Mouse (Mus musculus): ENCODE measurements around the gene Eml4. TPM values are rescaled to one million over a fixed set of nuclear protein-coding genes. Genes with fewer than 3 reads are reported as not detected.

Eml4 gene
- total and polyA plus RNA-seq, 3 experiments: 25.6 to 42.4 TPM; not detected in 1

GRCm38 (mm10) chr17:83382752-83383151 is 32.0 kb downstream of the Eml4 start:
- H3K36me3 ChIP-seq (ENCODE audit: control insufficient read depth in 1 of 2, insufficient read depth in 2 of 2, low read length in 2 of 2): peaks cover 3 to 5% of the 10 kb centered on the region in 2 experiments; a peak in 2 of 4 replicates
- peaks cover 2 to 5% of the 10 kb centered on the region in 2 experiments; a peak in 2 of 4 replicates for H3K4me1 ChIP-seq (ENCODE audit: control insufficient read depth in 1 of 2, insufficient read depth in 2 of 2, low read length in 2 of 2)
- TF ChIP-seq ZC3H11A (IDR thresholded peaks at IDR 0.05; ENCODE audit: low read depth, low read length) (no peak), ETS1 (IDR thresholded peaks at IDR 0.05; ENCODE audit: low read depth, low read length) (no peak), MYC (IDR thresholded peaks at IDR 0.05; ENCODE audit: low read depth, low read length) (no peak), MAZ (IDR thresholded peaks at IDR 0.05; ENCODE audit: low read depth, low read length) (no peak), MYB (IDR thresholded peaks at IDR 0.05; ENCODE audit: low read depth, low read length) (no peak), HCFC1 (IDR thresholded peaks at IDR 0.05; ENCODE audit: low read depth, low read length) (no peak), POLR2AphosphoS2 (IDR thresholded peaks at IDR 0.05; ENCODE audit: low read length) (no peak), CTCF (IDR thresholded peaks at IDR 0.05 in 2 of 3, conservative IDR thresholded peaks at IDR 0.05 in 1 of 3; ENCODE audit: control insufficient read depth in 1 of 3, insufficient read depth in 1 of 3, low read depth in 2 of 3, low read length in 3 of 3, poor library complexity in 1 of 3, severe bottlenecking in 1 of 3) (no peak)

GRCm38 (mm10) chr17:83384981-83385380 is 34.2 kb downstream of the Eml4 start:
- Histone ChIP-seq H3K27me3 (ENCODE audit: control insufficient read depth in 1 of 2, insufficient read depth in 2 of 2, low read length in 2 of 2) (no peaks in the 10 kb centered on the region), H3K9me3 (replicated peaks; ENCODE audit: insufficient read depth, low read length) (no peaks in the 10 kb centered on the region), H3K79me2 (ENCODE audit: control insufficient read depth, insufficient read depth, low read length, poor library complexity) (peaks cover 5% of the 10 kb centered on the region), H3K4me3 (ENCODE audit: control insufficient read depth in 1 of 2, insufficient read depth in 1 of 2, low read depth in 2 of 2, low read length in 2 of 2) (no peak overlapping the region), H3K27ac (ENCODE audit: control insufficient read depth, low read depth, low read length) (no peak overlapping the region), H3K36me3 (ENCODE audit: control insufficient read depth in 1 of 2, insufficient read depth in 2 of 2, low read length in 2 of 2) (peaks cover 3 to 9% of the 10 kb centered on the region in 2 experiments; a peak in 2 of 4 replicates), H3K9ac (ENCODE audit: control insufficient read depth, low read depth, low read length, poor library complexity, severe bottlenecking) (no peak overlapping the region), H3K4me1 (ENCODE audit: control insufficient read depth in 1 of 2, insufficient read depth in 2 of 2, low read length in 2 of 2) (peaks cover 2 to 9% of the 10 kb centered on the region in 2 experiments; a peak in 3 of 4 replicates)
- DNase-seq (ENCODE audit: low read depth, low spot score): no peak
- TF ChIP-seq POLR2AphosphoS2 (IDR thresholded peaks at IDR 0.05; ENCODE audit: low read length) (no peak), BHLHE40 (IDR thresholded peaks at IDR 0.05; ENCODE audit: borderline replicate concordance, low read depth, low read length) (no peak), USF2 (IDR thresholded peaks at IDR 0.05; ENCODE audit: borderline replicate concordance in 1 of 2, insufficient read depth in 1 of 2, low read depth in 1 of 2, low read length in 2 of 2) (no peak), GATA1 (IDR thresholded peaks at IDR 0.05; ENCODE audit: low read depth, low read length) (no peak), MXI1 (IDR thresholded peaks at IDR 0.05; ENCODE audit: low read depth, low read length) (no peak), ZC3H11A (IDR thresholded peaks at IDR 0.05; ENCODE audit: low read depth, low read length) (no peak), TBP (IDR thresholded peaks at IDR 0.05; ENCODE audit: low read depth, low read length) (no peak), ZNF384 (IDR thresholded peaks at IDR 0.05; ENCODE audit: low read depth, low read length) (no peak), HCFC1 (IDR thresholded peaks at IDR 0.05; ENCODE audit: low read depth, low read length) (no peak), ELF1 (IDR thresholded peaks at IDR 0.05; ENCODE audit: low read depth, low read length) (no peak), MAX (IDR thresholded peaks at IDR 0.05; ENCODE audit: low read length) (no peak), MYC (IDR thresholded peaks at IDR 0.05; ENCODE audit: low read depth, low read length) (no peak), TCF12 (IDR thresholded peaks at IDR 0.05; ENCODE audit: low read depth, low read length) (no peak), KAT2A (conservative IDR thresholded peaks at IDR 0.05; ENCODE audit: low read depth, low read length) (no peak), USF1 (IDR thresholded peaks at IDR 0.05; ENCODE audit: low read depth, low read length) (no peak)

More at GRCm38 (mm10) chr17:83382752-83383151, 32.0 kb downstream of the Eml4 start:
- Histone ChIP-seq H3K4me3 (ENCODE audit: control insufficient read depth in 1 of 2, insufficient read depth in 1 of 2, low read depth in 2 of 2, low read length in 2 of 2) (no peak overlapping the region), H3K9ac (ENCODE audit: control insufficient read depth, low read depth, low read length, poor library complexity, severe bottlenecking) (no peak overlapping the region), H3K27me3 (ENCODE audit: control insufficient read depth in 1 of 2, insufficient read depth in 2 of 2, low read length in 2 of 2) (no peaks in the 10 kb centered on the region), H3K27ac (ENCODE audit: control insufficient read depth, low read depth, low read length) (no peak overlapping the region), H3K9me3 (replicated peaks; ENCODE audit: insufficient read depth, low read length) (no peaks in the 10 kb centered on the region), H3K79me2 (ENCODE audit: control insufficient read depth, insufficient read depth, low read length, poor library complexity) (peaks cover 17% of the 10 kb centered on the region)
- DNase-seq (ENCODE audit: low read depth, low spot score): no peak
